Mouse (Mus musculus) cerebellum, adult 9-11 months (tissue): ENCODE measurements around the gene Znrf4.

Source experiments
- DNase-seq: peaks from one replicate; pipeline ENCODE4 v3.0.0; 2022

The Znrf4 gene

GRCm38 (mm10) chr17:56512310-56512709 lies at the start of gene Znrf4:
TSS of gene Znrf4 (minus strand) at chr17:56512431.
- DNase-seq = no peak

DNA sequence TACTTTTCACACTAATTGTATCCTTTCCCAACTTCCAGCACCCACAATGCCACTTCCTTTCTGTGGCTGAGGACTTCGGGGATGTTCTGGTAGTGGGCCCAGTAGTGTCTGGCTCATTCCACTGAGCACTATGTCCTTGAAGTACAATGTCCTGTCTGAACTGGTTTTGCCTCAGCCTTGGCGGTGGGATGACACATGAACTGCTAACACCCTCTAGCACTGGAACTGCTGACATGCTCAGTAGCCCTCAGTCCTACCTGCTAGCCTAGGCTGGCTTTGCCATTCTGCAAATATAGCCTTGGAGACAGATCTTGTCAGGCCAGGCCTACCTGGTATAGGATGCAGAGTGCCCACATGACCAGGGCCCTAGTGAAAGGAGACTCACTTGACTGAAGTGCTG lies 49.6 kb upstream of the Znrf4 start:
- DNase-seq = no peak

- DNase-seq = no peak
Observed at GRCm38 (mm10) chr17:56560131-56560530, 47.9 kb upstream of the Znrf4 start.

GRCm38 (mm10) chr17:56559386-56559785 lies 47.2 kb upstream of the Znrf4 start:
- no peak for DNase-seq

DNA sequence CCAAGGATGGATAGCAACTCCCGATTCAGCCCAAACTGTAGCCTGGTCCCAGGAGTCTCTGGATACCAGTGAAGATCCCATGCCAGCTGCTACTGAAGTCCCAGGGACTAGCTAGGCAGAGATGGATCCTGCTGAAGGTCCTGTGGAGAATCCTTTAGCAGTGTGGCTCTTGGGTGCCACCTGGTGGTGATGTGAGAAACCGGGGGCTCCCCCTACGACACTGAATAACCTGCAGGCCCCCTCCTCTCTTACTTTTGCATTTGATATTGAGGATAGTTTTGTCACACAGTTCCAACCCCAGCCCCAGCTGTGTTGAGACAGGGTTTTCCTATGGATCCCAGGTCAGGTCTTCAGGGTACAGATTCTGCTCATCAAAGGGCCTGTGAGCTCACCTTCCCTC lies 46.2 kb upstream of the Znrf4 start:
- peak; percentile 71 for DNase-seq

DNA sequence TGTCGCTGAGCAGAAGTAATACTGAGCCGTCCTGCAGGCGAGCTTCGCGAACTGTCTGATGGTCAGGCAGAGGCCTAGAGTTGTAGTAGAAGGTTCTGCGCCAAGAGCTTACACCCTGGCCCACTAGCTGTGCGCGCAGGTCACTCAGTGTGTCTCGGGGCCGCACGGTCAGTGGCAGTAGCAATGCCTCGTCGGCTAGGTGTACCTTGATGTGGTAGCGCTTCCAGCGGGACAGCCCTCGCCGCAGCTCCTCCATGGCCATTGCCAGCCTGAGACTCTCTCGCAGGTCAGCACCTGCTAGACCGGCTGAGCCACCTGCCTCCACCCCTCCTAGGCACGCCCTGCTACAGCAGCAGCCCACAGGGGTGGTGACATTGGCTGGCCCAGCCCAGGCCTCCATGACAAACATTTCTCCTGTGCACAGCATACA lies 41.9 kb upstream of the Znrf4 start, which contains the start of gene Gm20219:
Gene Gm20219 (minus strand): TSS at position 266 of the 430 bp plus-strand sequence.
- DNase-seq = no peak

DNA sequence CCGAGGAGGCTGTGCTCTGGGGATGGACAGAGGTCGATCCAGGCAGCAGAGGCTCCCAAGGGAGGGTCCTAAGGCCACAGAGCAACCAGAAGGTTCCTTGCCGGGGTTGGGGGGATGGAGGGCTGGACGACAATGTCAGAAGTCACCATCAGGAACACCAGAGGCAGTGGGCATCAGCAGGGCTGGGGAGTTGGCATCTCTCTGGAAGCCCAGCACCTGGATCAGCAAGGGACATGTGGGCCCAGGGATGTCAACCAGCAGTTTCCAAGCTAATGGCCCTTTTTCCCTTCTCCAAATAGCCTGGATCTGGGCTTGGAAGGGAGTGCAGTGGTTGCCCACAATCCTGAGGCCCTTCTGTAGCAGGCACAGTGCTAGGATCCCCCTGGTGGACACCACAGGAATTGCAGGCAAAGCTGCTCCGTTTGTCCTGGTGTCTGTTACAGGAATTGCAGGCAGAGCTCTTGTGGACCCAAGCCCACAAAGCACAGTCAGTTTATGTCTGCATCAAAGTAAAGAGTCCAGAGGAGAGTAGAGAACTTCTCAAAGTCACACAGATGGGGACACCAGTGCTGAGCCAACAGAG lies 40.6 kb upstream of the Znrf4 start:
- peak; percentile 68 for DNase-seq

GRCm38 (mm10) chr17:56551841-56552581 lies 39.8 kb upstream of the Znrf4 start:
- DNase-seq = peak; percentile 27

GRCm38 (mm10) chr17:56550784-56551475 lies 38.7 kb upstream of the Znrf4 start:
- peak; percentile 30 for DNase-seq

DNA sequence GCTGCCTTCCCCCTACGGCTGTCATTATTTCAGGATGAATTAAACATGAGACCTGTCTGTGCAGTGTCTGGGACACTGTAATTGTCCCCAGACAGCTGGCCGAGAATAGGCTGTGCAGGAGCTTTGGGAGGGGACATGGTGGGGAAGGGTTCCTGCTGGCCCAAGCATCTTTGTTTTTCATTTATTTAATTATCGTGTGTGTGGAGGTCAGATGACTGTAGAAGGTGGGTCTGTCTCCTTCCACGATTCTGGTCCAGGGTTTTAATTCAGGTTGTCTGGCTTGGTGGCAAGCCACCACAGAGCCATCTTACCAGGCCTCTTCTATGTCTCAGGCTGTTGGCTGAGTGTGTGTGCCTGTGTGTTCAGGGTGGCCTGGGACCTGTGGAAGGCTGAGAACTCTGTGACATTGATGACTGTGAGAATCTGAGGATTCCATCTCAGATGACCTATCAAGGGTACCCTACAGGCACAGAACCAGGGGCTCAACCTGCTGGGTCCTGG lies 36.4 kb upstream of the Znrf4 start:
- DNase-seq = no peak

DNA sequence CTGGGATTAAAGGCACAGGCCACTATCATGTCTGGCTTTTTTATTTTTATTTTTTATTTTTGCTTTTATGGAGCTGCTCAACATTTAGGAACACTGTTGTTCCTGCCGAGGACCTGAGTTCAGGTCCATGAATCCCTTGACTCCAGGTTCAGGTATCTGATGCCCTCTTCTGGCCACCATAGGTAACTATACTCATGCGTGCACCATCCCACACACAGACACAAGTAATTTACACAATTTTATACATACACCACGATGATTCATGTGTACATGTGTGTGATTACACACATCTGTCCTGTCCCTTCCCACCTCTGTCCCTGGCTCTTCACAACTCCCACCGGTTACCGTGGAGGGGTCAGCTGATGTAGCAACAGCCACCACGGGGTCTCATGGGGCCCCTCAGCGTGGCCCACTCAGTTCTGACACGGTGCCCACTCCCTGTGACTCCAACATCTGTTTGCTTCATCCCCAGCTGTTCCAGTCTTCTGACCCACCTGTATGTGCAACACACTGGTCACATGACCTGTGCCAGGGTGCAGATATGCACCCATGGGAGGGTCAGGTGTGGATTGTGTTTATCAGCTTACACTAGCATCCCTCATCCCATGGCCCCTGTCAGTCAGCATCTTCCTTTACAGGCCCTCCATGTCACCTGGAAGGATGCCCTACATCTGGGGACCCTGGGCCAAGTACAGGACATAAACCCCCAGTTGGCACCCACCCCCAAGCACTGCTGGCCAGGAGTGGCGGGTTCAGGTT lies 35.8 kb upstream of the Znrf4 start:
- peak; percentile 63 for DNase-seq

GRCm38 (mm10) chr17:56547116-56547845 lies 35.0 kb upstream of the Znrf4 start:
- DNase-seq = peak; percentile 95

GRCm38 (mm10) chr17:56546576-56546975 lies 34.3 kb upstream of the Znrf4 start:
- DNase-seq = no peak

DNA sequence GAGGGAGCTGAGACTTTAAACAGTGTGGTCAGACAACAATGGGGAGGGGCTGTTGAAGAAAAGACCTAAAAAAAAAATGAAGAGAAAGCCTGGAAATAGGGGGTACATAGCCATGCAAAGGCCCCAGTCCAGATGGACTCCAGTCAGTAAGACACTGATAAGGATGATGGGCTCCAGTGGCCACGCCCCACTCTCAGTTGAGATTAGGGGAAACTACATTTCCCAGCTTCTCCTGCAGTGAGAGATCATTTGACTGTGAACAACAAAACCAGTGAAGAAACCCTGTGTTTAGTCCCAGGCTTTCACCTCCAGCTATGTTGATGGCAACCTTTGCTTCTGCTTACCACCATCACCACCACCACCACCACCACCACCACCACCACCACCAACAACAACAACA lies 33.7 kb upstream of the Znrf4 start:
- no peak for DNase-seq

DNA sequence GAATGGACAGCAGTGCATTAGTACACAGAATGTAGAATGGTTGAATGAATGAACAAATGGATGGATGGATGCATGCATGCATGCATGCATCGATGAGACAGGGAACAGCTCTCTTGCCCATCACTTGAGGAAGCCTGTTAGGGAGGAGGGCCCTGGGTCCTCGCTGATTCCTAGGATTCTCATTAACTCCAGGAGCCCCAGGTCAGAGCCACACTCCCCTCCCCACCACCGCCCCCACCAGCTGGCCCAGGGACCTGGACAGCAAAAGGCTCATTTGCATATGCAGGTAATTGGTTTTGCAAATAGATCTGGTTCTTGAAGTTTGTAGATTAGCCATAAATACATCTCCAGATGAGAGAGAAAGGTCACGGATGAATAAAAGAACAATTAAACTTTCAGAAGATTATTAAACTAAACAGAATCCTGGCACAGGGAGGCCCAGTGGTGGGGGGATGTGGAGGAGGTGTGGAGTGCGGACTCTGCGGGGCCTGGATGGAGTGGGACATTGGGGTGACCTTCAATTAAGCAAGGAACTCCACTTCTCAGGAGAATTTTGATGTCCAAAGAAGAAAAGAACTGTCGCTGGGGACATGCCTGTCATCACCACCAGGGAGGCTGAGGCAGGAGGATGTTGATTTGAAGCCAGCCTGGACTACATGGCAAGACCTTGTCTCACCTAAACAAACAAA lies 32.6 kb upstream of the Znrf4 start:
- no peak for DNase-seq

- DNase-seq = no peak
Observed at GRCm38 (mm10) chr17:56543684-56544224, 31.5 kb upstream of the Znrf4 start.

GRCm38 (mm10) chr17:56542736-56543135 lies 30.5 kb upstream of the Znrf4 start:
- no peak for DNase-seq

GRCm38 (mm10) chr17:56540562-56540975 lies 28.3 kb upstream of the Znrf4 start:
- no peak for DNase-seq

GRCm38 (mm10) chr17:56537912-56538311 lies 25.7 kb upstream of the Znrf4 start:
- no peak for DNase-seq

DNA sequence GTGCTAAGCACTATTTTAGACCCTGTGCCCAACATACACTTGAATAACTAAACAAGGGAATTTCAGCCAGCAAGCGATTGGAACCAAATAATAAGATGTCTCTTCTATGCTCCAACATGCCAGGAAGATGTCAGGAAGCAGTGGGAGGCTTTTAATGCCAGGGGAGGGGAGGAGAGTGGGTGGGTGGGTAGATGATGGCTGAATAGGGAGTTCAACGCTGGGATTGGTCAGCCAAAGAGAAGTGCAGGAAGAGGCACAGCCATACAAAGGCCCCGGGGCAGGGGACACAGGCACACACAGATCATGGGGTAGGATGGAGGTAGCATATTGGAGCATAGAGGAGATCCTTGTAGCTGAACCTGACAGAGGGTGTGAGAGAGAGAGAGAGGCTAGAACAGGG lies 24.6 kb upstream of the Znrf4 start:
- no peak for DNase-seq

DNA sequence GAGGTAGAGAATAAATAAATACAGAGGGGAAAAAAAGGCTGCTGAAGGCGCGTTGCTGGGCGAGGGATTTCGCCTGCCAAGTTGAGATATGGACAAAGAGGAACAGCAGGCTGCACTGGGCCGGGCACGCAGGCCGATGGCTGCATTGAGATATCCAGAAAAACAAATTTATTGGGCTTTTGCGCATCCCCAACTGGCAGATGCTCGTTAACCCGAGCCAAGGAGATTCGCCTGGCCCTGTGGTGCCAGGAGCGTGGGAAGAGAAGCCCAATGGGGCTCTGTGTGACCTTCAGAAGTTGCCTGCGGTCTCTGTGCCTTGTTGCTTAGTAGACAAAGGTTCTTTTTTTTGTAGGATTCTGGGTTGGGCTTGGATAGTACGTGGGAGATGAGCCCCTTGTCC lies 24.0 kb upstream of the Znrf4 start:
- DNase-seq = no peak
